In genomic region chr16:13772051-13772450, GRCm38 (mm10) we compare ENCODE assay signal across 6 mouse cellular contexts. TPM values are rescaled to one million over a fixed set of nuclear protein-coding genes. Genes with fewer than 3 reads are reported as not detected.
"Had no signal": no experiment of that assay in that cellular context is flagged by ENCODE, and none has a peak within 500 bp of the region (broad histone marks: within the 10 kb centered on the region; RNA-seq: fewer than 3 reads in every experiment).

No protein-coding gene starts in this region.

RNA-seq across cellular contexts. Expression of gene Pla2g10, which starts 41.3 kb away (rescaled TPM):
- total RNA-seq: megakaryocyte, adult 5-6 weeks; megakaryocyte-erythroid progenitor cell, adult 5-6 weeks; neutrophil, adult 5-6 weeks had no signal
- polyA plus RNA-seq: midbrain, embryonic 10.5 days; midbrain, embryonic 14.5 days; urinary bladder, adult 2 months had no signal
